Mouse (Mus musculus): ENCODE measurements around the gene Adcy5. TPM values are rescaled to one million over a fixed set of nuclear protein-coding genes. Genes with fewer than 3 reads are reported as not detected.

Adcy5 gene
- total RNA-seq, 2 experiments from 2014 or later, result not detected

- no peak for ATAC-seq (replicated peaks; ENCODE audit: low FRiP score, poor library complexity, severe bottlenecking)
Measured at GRCm38 (mm10) chr16:35155391-35156305, 971 bp downstream of the Adcy5 start.

GRCm38 (mm10) chr16:35156306-35156695 is 1.6 kb downstream of the Adcy5 start:
- no peak for ATAC-seq (replicated peaks; ENCODE audit: low FRiP score, poor library complexity, severe bottlenecking)

- no peak for ATAC-seq (replicated peaks; ENCODE audit: low FRiP score, poor library complexity, severe bottlenecking)
Measured at GRCm38 (mm10) chr16:35156832-35157231, 2.2 kb downstream of the Adcy5 start.

GRCm38 (mm10) chr16:35159532-35159931 is 4.9 kb downstream of the Adcy5 start:
- ATAC-seq (replicated peaks; ENCODE audit: low FRiP score, poor library complexity, severe bottlenecking), result no peak

- no peak for ATAC-seq (replicated peaks; ENCODE audit: low FRiP score, poor library complexity, severe bottlenecking)
Measured at GRCm38 (mm10) chr16:35159991-35160390, 5.3 kb downstream of the Adcy5 start.

GRCm38 (mm10) chr16:35164361-35165224 is 9.9 kb downstream of the Adcy5 start:
- ATAC-seq (replicated peaks; ENCODE audit: low FRiP score, poor library complexity, severe bottlenecking), result no peak

GRCm38 (mm10) chr16:35165361-35165760 is 10.7 kb downstream of the Adcy5 start:
- no peak for ATAC-seq (replicated peaks; ENCODE audit: low FRiP score, poor library complexity, severe bottlenecking)

- no peak for ATAC-seq (replicated peaks; ENCODE audit: low FRiP score, poor library complexity, severe bottlenecking)
Measured at GRCm38 (mm10) chr16:35165788-35166187, 11.1 kb downstream of the Adcy5 start.

GRCm38 (mm10) chr16:35169431-35169830 is 14.8 kb downstream of the Adcy5 start:
- no peak for ATAC-seq (replicated peaks; ENCODE audit: low FRiP score, poor library complexity, severe bottlenecking)

GRCm38 (mm10) chr16:35172195-35172594 is 17.5 kb downstream of the Adcy5 start:
- ATAC-seq (replicated peaks; ENCODE audit: low FRiP score, poor library complexity, severe bottlenecking), result no peak

- no peak for ATAC-seq (replicated peaks; ENCODE audit: low FRiP score, poor library complexity, severe bottlenecking)
Measured at GRCm38 (mm10) chr16:35178516-35178915, 23.8 kb downstream of the Adcy5 start.

GRCm38 (mm10) chr16:35179082-35179481 is 24.4 kb downstream of the Adcy5 start:
- no peak for ATAC-seq (replicated peaks; ENCODE audit: low FRiP score, poor library complexity, severe bottlenecking)

- ATAC-seq (replicated peaks; ENCODE audit: low FRiP score, poor library complexity, severe bottlenecking), result no peak
Measured at GRCm38 (mm10) chr16:35183161-35183560, 28.5 kb downstream of the Adcy5 start.

- no peak for ATAC-seq (replicated peaks; ENCODE audit: low FRiP score, poor library complexity, severe bottlenecking)
Measured at GRCm38 (mm10) chr16:35188111-35188510, 33.4 kb downstream of the Adcy5 start.

GRCm38 (mm10) chr16:35189420-35190141 is 34.9 kb downstream of the Adcy5 start:
- ATAC-seq (replicated peaks; ENCODE audit: low FRiP score, poor library complexity, severe bottlenecking), result no peak

- no peak for ATAC-seq (replicated peaks; ENCODE audit: low FRiP score, poor library complexity, severe bottlenecking)
Measured at GRCm38 (mm10) chr16:35190777-35191176, 36.1 kb downstream of the Adcy5 start.

GRCm38 (mm10) chr16:35191271-35191670 is 36.6 kb downstream of the Adcy5 start:
- no peak for ATAC-seq (replicated peaks; ENCODE audit: low FRiP score, poor library complexity, severe bottlenecking)

- no peak for ATAC-seq (replicated peaks; ENCODE audit: low FRiP score, poor library complexity, severe bottlenecking)
Measured at GRCm38 (mm10) chr16:35192471-35192870, 37.8 kb downstream of the Adcy5 start.

- ATAC-seq (replicated peaks; ENCODE audit: low FRiP score, poor library complexity, severe bottlenecking), result no peak
Measured at GRCm38 (mm10) chr16:35193357-35193756, 38.7 kb downstream of the Adcy5 start.

Measured in erythroid progenitor cell, adult 5-6 weeks (primary cell).